Mouse (Mus musculus): ENCODE data around the gene Gm39115. TPM values are rescaled to one million over a fixed set of nuclear protein-coding genes. Genes with fewer than 3 reads are reported as not detected.
"Not testable (repeated sequence)": the region's sequence is repeated elsewhere in the genome, so short reads cannot be mapped to it uniquely, and the experiment has no call there.

The Gm39115 gene
- total RNA-seq (2021): not detected
- long read RNA-seq, experiment 1: 0 reads
- long read RNA-seq, experiment 2: 0 reads

GRCm38 (mm10) chr7:142135934-142136333 is at the start of gene Gm39115:
TSS of gene Gm39115 (minus strand) at chr7:142136034.
- intact Hi-C loops (cut with DNase I); DNase-seq; H3K4me3 ChIP-seq; H3K27ac ChIP-seq: not testable (repeated sequence)

GRCm38 (mm10) chr7:142181021-142181420 is 45.2 kb upstream of the Gm39115 start:
- H3K4me3 ChIP-seq: no peak overlapping the region
- no peak overlapping the region for H3K27ac ChIP-seq
- DNase-seq: no peak
- intact Hi-C loops (cut with DNase I): no loop called here
- TF ChIP-seq CTCF (IDR thresholded peaks at IDR 0.05): no peak

- H3K27ac ChIP-seq: no peak overlapping the region
- no peak for TF ChIP-seq CTCF (IDR thresholded peaks at IDR 0.05)
- DNase-seq: no peak
- intact Hi-C loops (cut with DNase I): no loop called here
- H3K4me3 ChIP-seq: no peak overlapping the region
Measured at GRCm38 (mm10) chr7:142178685-142179084, 42.9 kb upstream of the Gm39115 start.

GRCm38 (mm10) chr7:142175905-142176304 is 40.1 kb upstream of the Gm39115 start, which contains the start of gene Krtap5-2:
TSS of gene Krtap5-2 (minus strand) at chr7:142176005.
- DNase-seq; H3K4me3 ChIP-seq; H3K27ac ChIP-seq; intact Hi-C loops (cut with DNase I): not testable (repeated sequence)

GRCm38 (mm10) chr7:142169836-142170235 is 34.0 kb upstream of the Gm39115 start:
- H3K4me3 ChIP-seq: no peak overlapping the region
- intact Hi-C loops (cut with DNase I): no loop called here
- TF ChIP-seq CTCF (IDR thresholded peaks at IDR 0.05): peak; percentile 55
- no peak for DNase-seq
- H3K27ac ChIP-seq: no peak overlapping the region

- intact Hi-C loops (cut with DNase I); H3K4me3 ChIP-seq; DNase-seq; H3K27ac ChIP-seq: not testable (repeated sequence)
Measured at GRCm38 (mm10) chr7:142165639-142166038, 29.8 kb upstream of the Gm39115 start, which contains the start of gene Gm4553. TSS of gene Gm4553 (minus strand) at chr7:142165739.

GRCm38 (mm10) chr7:142159366-142159765 is 23.5 kb upstream of the Gm39115 start:
- no peak for TF ChIP-seq CTCF (IDR thresholded peaks at IDR 0.05)

GRCm38 (mm10) chr7:142157013-142157412 is 21.2 kb upstream of the Gm39115 start, which contains the start of gene Gm29735:
TSS of gene Gm29735 (minus strand) at chr7:142157113.
- DNase-seq; H3K27ac ChIP-seq; H3K4me3 ChIP-seq; intact Hi-C loops (cut with DNase I): not testable (repeated sequence)

More at GRCm38 (mm10) chr7:142159366-142159765, 23.5 kb upstream of the Gm39115 start:
- Histone ChIP-seq H3K4me3 (no peak overlapping the region), H3K27ac (no peak overlapping the region)
- intact Hi-C loops (cut with DNase I): no loop called here
- no peak for DNase-seq

GRCm38 (mm10) chr7:142155308-142155707 is 19.5 kb upstream of the Gm39115 start:
- intact Hi-C loops (cut with DNase I): no loop called here
- no peak for TF ChIP-seq CTCF (IDR thresholded peaks at IDR 0.05)
- Histone ChIP-seq H3K27ac (no peak overlapping the region), H3K4me3 (no peak overlapping the region)
- no peak for DNase-seq

- intact Hi-C loops (cut with DNase I): no loop called here
Measured at GRCm38 (mm10) chr7:142152191-142152590, 16.4 kb upstream of the Gm39115 start.

GRCm38 (mm10) chr7:142148633-142149032 is 12.8 kb upstream of the Gm39115 start:
- no peak for TF ChIP-seq CTCF (IDR thresholded peaks at IDR 0.05)
- intact Hi-C loops (cut with DNase I): loop anchor here (5.0 kb wide), 1 partner anchor 99 kb away; no protein-coding TSS in a partner anchor
- DNase-seq: no peak
- Histone ChIP-seq H3K4me3 (no peak overlapping the region), H3K27ac (no peak overlapping the region)

More at GRCm38 (mm10) chr7:142152191-142152590, 16.4 kb upstream of the Gm39115 start:
- TF ChIP-seq CTCF (IDR thresholded peaks at IDR 0.05): no peak
- no peak for DNase-seq
- no peak overlapping the region for H3K27ac ChIP-seq
- H3K4me3 ChIP-seq: no peak overlapping the region

- intact Hi-C loops (cut with DNase I): loop anchor here (2.0 to 5.0 kb wide), 2 partner anchors 101 to 139 kb away; no protein-coding TSS in a partner anchor
- H3K4me3 ChIP-seq: no peak overlapping the region
- TF ChIP-seq CTCF (IDR thresholded peaks at IDR 0.05): peak; percentile 62
- DNase-seq: peak; percentile 36
- no peak overlapping the region for H3K27ac ChIP-seq
Measured at GRCm38 (mm10) chr7:142146033-142146432, 10.2 kb upstream of the Gm39115 start.

GRCm38 (mm10) chr7:142145413-142145940 is 9.6 kb upstream of the Gm39115 start:
- H3K27ac ChIP-seq: no peak overlapping the region
- DNase-seq: no peak
- H3K4me3 ChIP-seq: no peak overlapping the region
- intact Hi-C loops (cut with DNase I): loop anchor here (5.0 kb wide), 1 partner anchor 102 kb away; no protein-coding TSS in a partner anchor
- TF ChIP-seq CTCF (IDR thresholded peaks at IDR 0.05): no peak

- intact Hi-C loops (cut with DNase I): no loop called here
- no peak for TF ChIP-seq CTCF (IDR thresholded peaks at IDR 0.05)
- DNase-seq: no peak
- Histone ChIP-seq H3K27ac (no peak within 1 kb of the TSS), H3K4me3 (no peak within 1 kb of the TSS)
Measured at GRCm38 (mm10) chr7:142144507-142144906, 8.7 kb upstream of the Gm39115 start, which contains the start of gene Gm45337. TSS of gene Gm45337 (minus strand) at chr7:142144607.

- DNase-seq; H3K4me3 ChIP-seq; intact Hi-C loops (cut with DNase I): not testable (repeated sequence)
Measured at GRCm38 (mm10) chr7:142143506-142144010, 7.7 kb upstream of the Gm39115 start.

More at GRCm38 (mm10) chr7:142143506-142144010, 7.7 kb upstream of the Gm39115 start:
- H3K27ac ChIP-seq: not testable (repeated sequence)

Data from gastrocnemius, adult 2 months (tissue).